Mouse (Mus musculus) naive thymus-derived CD4-positive, alpha-beta T cell, adult 2 months (primary cell): ENCODE results near the gene Mia3.
A peak's percentile ranks its signal among the peaks of the same experiment; 100 is the strongest.
"Not testable (repeated sequence)": the region's sequence is repeated elsewhere in the genome, so short reads cannot be mapped to it uniquely, and the experiment has no call there.

Experiments
- DNase-seq: peaks from one replicate; pipeline ENCODE4 v3.0.0-alpha.2; 2011; ENCODE audit warnings: low read depth

The Mia3 gene

GRCm38 (mm10) chr1:183369427-183370014 is at the start of gene Mia3:
Gene Mia3, minus strand, starts transcription at chr1:183369553.
- DNase-seq, result peak; percentile 96

- no peak for DNase-seq
Observed at GRCm38 (mm10) chr1:183417873-183418272, 48.5 kb upstream of the Mia3 start, which contains the start of gene Hhipl2. Gene Hhipl2, plus strand, starts transcription at chr1:183418215.

GRCm38 (mm10) chr1:183414081-183414727 is 44.9 kb upstream of the Mia3 start:
- DNase-seq, result no peak

- DNase-seq, result no peak
Observed at GRCm38 (mm10) chr1:183403396-183403795, 34.0 kb upstream of the Mia3 start.

- peak; percentile 97 for DNase-seq
Observed at GRCm38 (mm10) chr1:183388426-183389406, 19.4 kb upstream of the Mia3 start, which contains the start of gene Taf1a. Gene Taf1a, plus strand, starts transcription at chr1:183388981.

- not testable (repeated sequence) for DNase-seq
Observed at GRCm38 (mm10) chr1:183387421-183387820, 18.1 kb upstream of the Mia3 start.

- DNase-seq, result no peak
Observed at GRCm38 (mm10) chr1:183382621-183383020, 13.3 kb upstream of the Mia3 start.

- no peak for DNase-seq
Observed at GRCm38 (mm10) chr1:183381816-183382215, 12.5 kb upstream of the Mia3 start.

- DNase-seq, result not testable (repeated sequence)
Observed at GRCm38 (mm10) chr1:183379376-183379775, 10.0 kb upstream of the Mia3 start.

GRCm38 (mm10) chr1:183378321-183378941 is 9.1 kb upstream of the Mia3 start:
- DNase-seq, result no peak

- DNase-seq, result no peak
Observed at GRCm38 (mm10) chr1:183377045-183377444, 7.7 kb upstream of the Mia3 start.

GRCm38 (mm10) chr1:183374728-183375127 is 5.4 kb upstream of the Mia3 start:
- DNase-seq, result no peak

GRCm38 (mm10) chr1:183368601-183369400 is 552 bp downstream of the Mia3 start:
- peak; percentile 61 for DNase-seq

- no peak for DNase-seq
Observed at GRCm38 (mm10) chr1:183366361-183366760, 3.0 kb downstream of the Mia3 start.

- DNase-seq, result no peak
Observed at GRCm38 (mm10) chr1:183363577-183363867, 5.8 kb downstream of the Mia3 start.

- DNase-seq, result no peak
Observed at GRCm38 (mm10) chr1:183362729-183363576, 6.4 kb downstream of the Mia3 start.

- no peak for DNase-seq
Observed at GRCm38 (mm10) chr1:183362301-183362700, 7.1 kb downstream of the Mia3 start.

- no peak for DNase-seq
Observed at GRCm38 (mm10) chr1:183358901-183359300, 10.5 kb downstream of the Mia3 start.

GRCm38 (mm10) chr1:183349840-183350239 is 19.5 kb downstream of the Mia3 start:
- DNase-seq, result peak; percentile 83

- no peak for DNase-seq
Observed at GRCm38 (mm10) chr1:183345817-183346195, 23.5 kb downstream of the Mia3 start.
